In the genomic region with DNA sequence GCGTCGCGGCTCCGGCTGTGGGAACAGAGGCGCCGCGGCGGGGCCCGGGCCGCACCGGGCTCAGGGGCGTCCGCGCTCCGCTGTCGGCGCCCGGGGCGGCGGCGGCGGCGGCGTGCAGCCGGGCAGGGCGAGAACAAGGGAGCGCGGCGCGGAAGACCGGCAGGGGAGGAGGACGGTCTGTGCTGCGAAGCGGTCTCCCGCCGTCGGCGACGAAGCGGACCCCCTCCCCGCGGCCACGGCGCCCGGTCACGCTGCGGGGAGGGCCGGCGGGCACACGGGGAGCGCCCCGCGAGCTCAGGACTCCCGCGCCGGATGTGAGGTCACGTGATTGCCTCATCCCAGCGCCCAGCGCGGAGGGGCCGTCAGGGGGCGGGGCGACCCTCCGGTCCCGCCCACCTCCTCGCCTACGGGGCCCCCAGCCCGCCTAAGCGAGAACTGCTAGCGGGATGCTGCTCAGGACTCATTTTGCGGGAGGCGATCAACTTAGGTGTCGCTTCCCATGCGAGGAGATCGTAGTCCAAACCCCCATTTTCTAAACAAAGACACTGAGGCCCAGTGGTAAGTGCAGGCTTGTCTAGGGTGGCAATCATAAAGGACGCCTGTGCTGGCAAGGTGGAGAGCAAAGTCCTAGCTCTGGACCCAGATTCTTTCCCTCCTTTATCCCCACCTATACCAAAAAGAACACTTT, we compare ENCODE assay signal across 8 mouse cellular contexts. TPM values are rescaled to one million over a fixed set of nuclear protein-coding genes. Genes with fewer than 3 reads are reported as not detected.
DNase-seq lines count a peak whose midpoint lies in the region; ATAC-seq and TF ChIP-seq lines count a peak whose summit lies in the region.

No protein-coding gene starts in this region.

- no peaks in the 10 kb centered on the region for H3K27me3 ChIP-seq in forebrain, embryonic 14.5 days (replicated peaks; ENCODE audit: control insufficient read depth, insufficient read depth, low read length)
- H3K27me3 ChIP-seq in liver, postnatal 0 days (ENCODE audit: insufficient read depth, low read length) = no peaks in the 10 kb centered on the region
- 0 out of 2 replicates have a peak, but pooled peaks cover 4% of the 10 kb centered on the region for H3K27me3 ChIP-seq in neural tube, embryonic 13.5 days

- intact Hi-C loops in heart, postnatal 14 days (cut with DNase I) = no loop called here

- H3K9ac ChIP-seq in ES-E14 (ENCODE audit: insufficient read depth, low read depth, low read length, poor library complexity, severe bottlenecking) = peak overlapping the region; percentile 95
- peak overlapping the region; percentile 91 for H3K9ac ChIP-seq in forebrain, embryonic 14.5 days (ENCODE audit: low read length)
- peak overlapping the region; percentile 90 for H3K9ac ChIP-seq in liver, postnatal 0 days (replicated peaks)
- peak overlapping the region; percentile 96 for H3K9ac ChIP-seq in neural tube, embryonic 13.5 days

- WGBS in forebrain, embryonic 14.5 days = under 1% methylated on average over 54 of the region's 76 CpGs
- under 1% methylated on average over 42 of the region's 76 CpGs for WGBS in liver, postnatal 0 days (ENCODE audit: insufficient replicate concordance)
- WGBS in neural tube, embryonic 13.5 days = under 1% methylated on average over 58 of the region's 76 CpGs

- peak overlapping the region; percentile 83 for H3K4me2 ChIP-seq in forebrain, embryonic 14.5 days (ENCODE audit: low read length)
- H3K4me2 ChIP-seq in liver, postnatal 0 days (ENCODE audit: low read depth, low read length) = peak overlapping the region; percentile 80
- peak overlapping the region; percentile 97 for H3K4me2 ChIP-seq in neural tube, embryonic 13.5 days

- peak; percentile 96 for ATAC-seq in forebrain, embryonic 14.5 days
- ATAC-seq in liver, postnatal 0 days = peak; percentile 87
- peak; percentile 92 for ATAC-seq in neural tube, embryonic 13.5 days (ENCODE audit: low read depth)

- H3K27ac ChIP-seq in ES-E14 (ENCODE audit: insufficient read depth, low read depth, low read length, poor library complexity, severe bottlenecking) = peak overlapping the region; percentile 73
- peak overlapping the region; percentile 63 for H3K27ac ChIP-seq in forebrain, embryonic 14.5 days (ENCODE audit: low read depth, low read length)
- peak overlapping the region; percentile 87 for H3K27ac ChIP-seq in liver, postnatal 0 days (ENCODE audit: low read depth)
- peak overlapping the region; percentile 81 for H3K27ac ChIP-seq in neural tube, embryonic 13.5 days (replicated peaks)

- no peaks in the 10 kb centered on the region for H3K36me3 ChIP-seq in ES-E14 (ENCODE audit: control insufficient read depth, insufficient read depth, low read length, poor library complexity, severe bottlenecking)
- 0 out of 2 replicates have a peak, but pooled peaks cover 7% of the 10 kb centered on the region for H3K36me3 ChIP-seq in forebrain, embryonic 14.5 days (ENCODE audit: control insufficient read depth, insufficient read depth, low read length)
- H3K36me3 ChIP-seq in liver, postnatal 0 days (replicated peaks; ENCODE audit: insufficient read depth, low read length) = peaks cover 13% of the 10 kb centered on the region; the same call in 1 of the 2 replicates
- H3K36me3 ChIP-seq in neural tube, embryonic 13.5 days = peaks cover 13% of the 10 kb centered on the region; the same call in 1 of the 2 replicates

- in situ Hi-C loops in ES-E14 (cut with MboI; ENCODE audit: low sequenced_read_pairs in 2 of 2, unreplicated experiment in 2 of 2) = no loop called here

- TF ChIP-seq CTCF in liver, postnatal 0 days (IDR thresholded peaks at IDR 0.05; ENCODE audit: low read depth) = no peak; the same call in 1 of the 2 replicates

- no peaks in the 10 kb centered on the region for H3K9me3 ChIP-seq in ES-E14 (ENCODE audit: control insufficient read depth, insufficient read depth, low read depth, low read length)
- H3K9me3 ChIP-seq in forebrain, embryonic 14.5 days (replicated peaks; ENCODE audit: control insufficient read depth, low read length) = no peaks in the 10 kb centered on the region; the same call in 1 of the 2 replicates
- H3K9me3 ChIP-seq in liver, postnatal 0 days (ENCODE audit: low read length) = no peaks in the 10 kb centered on the region
- H3K9me3 ChIP-seq in neural tube, embryonic 13.5 days = no peaks in the 10 kb centered on the region

- H3K4me1 ChIP-seq in ES-E14 (ENCODE audit: control insufficient read depth in 2 of 2, insufficient read depth in 2 of 2, low read length in 2 of 2, poor library complexity in 1 of 2) = peaks cover 4 to 7% of the 10 kb centered on the region in 2 experiments; a peak in 1 of 4 replicates
- peaks cover 16% of the 10 kb centered on the region; the same call in 1 of the 2 replicates for H3K4me1 ChIP-seq in forebrain, embryonic 14.5 days (ENCODE audit: control insufficient read depth, insufficient read depth, low read length)
- H3K4me1 ChIP-seq in liver, postnatal 0 days (ENCODE audit: insufficient read depth) = peaks cover 36% of the 10 kb centered on the region
- peaks cover 33% of the 10 kb centered on the region for H3K4me1 ChIP-seq in neural tube, embryonic 13.5 days (replicated peaks)

- no peak for TF ChIP-seq EP300 in liver, postnatal 0 days (IDR thresholded peaks at IDR 0.05; ENCODE audit: low read depth)

- H3K4me3 ChIP-seq in ES-E14 (ENCODE audit: insufficient read depth in 1 of 2, low read depth in 1 of 2, low read length in 2 of 2, poor library complexity in 1 of 2, severe bottlenecking in 1 of 2) = peak overlapping the region; percentile 94
- peak overlapping the region; percentile 95 for H3K4me3 ChIP-seq in forebrain, embryonic 14.5 days (ENCODE audit: low read depth, low read length)
- H3K4me3 ChIP-seq in liver, postnatal 0 days (ENCODE audit: low read depth, low read length) = peak overlapping the region; percentile 81
- H3K4me3 ChIP-seq in neural tube, embryonic 13.5 days = peak overlapping the region; percentile 91

- peak; percentile 76 for DNase-seq in ES-E14 (ENCODE audit: low read depth, low spot score)
- DNase-seq in cerebellum, adult 11 months = peak; percentile 87
- DNase-seq in forebrain, embryonic 14.5 days (ENCODE audit: low spot score) = peak; percentile 95
- DNase-seq in heart, postnatal 14 days = peak; percentile 93 to 94
- DNase-seq in layer of hippocampus, adult 11-12 months (ENCODE audit: low spot score) = peak; percentile 90
- peak; percentile 93 for DNase-seq in liver, postnatal 0 days
- DNase-seq in telencephalon, adult 2 months (ENCODE audit: low read depth, low spot score) = peak; percentile 55

TF ChIP-seq in ES-E14, 5 proteins besides CTCF, POLR2A, EP300 and RAD21:
- TF ChIP-seq MAFK (IDR thresholded peaks at IDR 0.05; ENCODE audit: insufficient read depth, low read depth, low read length) (no peak), ZC3H11A (IDR thresholded peaks at IDR 0.05; ENCODE audit: borderline replicate concordance, low read depth, low read length) (no peak), CHD2 (IDR thresholded peaks at IDR 0.05; ENCODE audit: low read depth, low read length) (no peak), HCFC1 (IDR thresholded peaks at IDR 0.05; ENCODE audit: borderline replicate concordance, insufficient read depth, low read length) (no peak), ZNF384 (IDR thresholded peaks at IDR 0.05; ENCODE audit: low read depth, low read length) (no peak)

RNA-seq across cellular contexts. Expression of gene Atp13a3, which starts 17.1 kb away (rescaled TPM):
- 87.2 and 98.9 TPM in 2 replicates for total RNA-seq in ES-E14 (2012; rRNA removed)
- 7.3 and 7.4 TPM in 2 replicates for polyA plus RNA-seq in forebrain, embryonic 14.5 days (2014; fragmentation: Nextera tagmentation; extraction: Ambion mirVana)
- 10 to 100 TPM; 60.8 to 66.6 TPM for total RNA-seq in heart, postnatal 14 days (2021)
- polyA plus RNA-seq in liver, postnatal 0 days (2015; fragmentation: Nextera tagmentation; extraction: Ambion mirVana) = 9.0 and 9.9 TPM in 2 replicates
- polyA plus RNA-seq in neural tube, embryonic 13.5 days (2015; fragmentation: Nextera tagmentation; extraction: Ambion mirVana) = 7.8 and 9.0 TPM in 2 replicates

Comparison
In these comparisons a context has a peak if more than half of its experiments do, and no peak if none do; other contexts are left out.
1. Peak in every context shown above with its lines: DNase-seq, ATAC-seq, H3K4me3 ChIP-seq and H3K27ac ChIP-seq.